8 mouse cellular contexts compared by ENCODE assay signal in genomic region chrX:169994866-169995711, GRCm38 (mm10). TPM values are rescaled to one million over a fixed set of nuclear protein-coding genes. Genes with fewer than 3 reads are reported as not detected.
DNase-seq lines count a peak whose midpoint lies in the region; ATAC-seq lines count a peak whose summit lies in the region.
"Not testable (repeated sequence)": the region's sequence is repeated elsewhere in the genome, so short reads cannot be mapped to it uniquely, and the experiment has no call there.

No protein-coding gene starts in this region.

- DNase-seq in ES-E14 (ENCODE audit: low read depth, low spot score) = peak; percentile 75
- peak; percentile 23 for DNase-seq in adrenal gland, postnatal 14 days
- DNase-seq in embryonic facial prominence, embryonic 14.5 days (ENCODE audit: low spot score) = peak; percentile 9
- peak; percentile 34 for DNase-seq in hindbrain, embryonic 11.5 days (ENCODE audit: low spot score)
- DNase-seq in limb, embryonic 11.5 days (ENCODE audit: low spot score) = peak; percentile 34
- peak; percentile 4 for DNase-seq in midbrain, embryonic 14.5 days
- DNase-seq in splenic B cell, adult 2 months (ENCODE audit: low read depth, low spot score) = peak; percentile 64
- peak; percentile 24 for DNase-seq in yolk sac, embryonic 10.5 days (ENCODE audit: low spot score)

- not testable (repeated sequence) for H3K27me3 ChIP-seq in embryonic facial prominence, embryonic 14.5 days (replicated peaks; ENCODE audit: control insufficient read depth, insufficient read depth, low read length); hindbrain, embryonic 11.5 days (ENCODE audit: control insufficient read depth, insufficient read depth, low read length); limb, embryonic 11.5 days (ENCODE audit: control insufficient read depth, insufficient read depth, low read length); midbrain, embryonic 14.5 days (ENCODE audit: control insufficient read depth, insufficient read depth, low read length); splenic B cell, adult 2 months (ENCODE audit: control insufficient read depth, insufficient read depth, low read length, poor library complexity, severe bottlenecking)

- H3K36me3 ChIP-seq in ES-E14 (ENCODE audit: control insufficient read depth, insufficient read depth, low read length, poor library complexity, severe bottlenecking) = peaks cover 23% of the 10 kb centered on the region
- H3K36me3 ChIP-seq in embryonic facial prominence, embryonic 14.5 days (ENCODE audit: control insufficient read depth, insufficient read depth, low read length) = peaks cover 18% of the 10 kb centered on the region
- H3K36me3 ChIP-seq in hindbrain, embryonic 11.5 days (ENCODE audit: control insufficient read depth, insufficient read depth, low read length); limb, embryonic 11.5 days (ENCODE audit: control insufficient read depth, insufficient read depth, low read length); midbrain, embryonic 14.5 days (ENCODE audit: control insufficient read depth, insufficient read depth, low read length); splenic B cell, adult 2 months (ENCODE audit: control insufficient read depth, insufficient read depth, low read length, poor library complexity, severe bottlenecking): not testable (repeated sequence)

- H3K4me1 ChIP-seq in ES-E14 (ENCODE audit: control insufficient read depth in 2 of 2, insufficient read depth in 2 of 2, low read length in 2 of 2, poor library complexity in 1 of 2) = peaks cover 0 to 18% of the 10 kb centered on the region in 2 experiments; a peak in 2 of 4 replicates
- H3K4me1 ChIP-seq in embryonic facial prominence, embryonic 14.5 days (ENCODE audit: control insufficient read depth, insufficient read depth, low read length); hindbrain, embryonic 11.5 days (replicated peaks; ENCODE audit: control insufficient read depth, insufficient read depth, low read length); limb, embryonic 11.5 days (ENCODE audit: control insufficient read depth, insufficient read depth, low read length); midbrain, embryonic 14.5 days (ENCODE audit: control insufficient read depth, insufficient read depth, low read length): not testable (repeated sequence)

- not testable (repeated sequence) for H3K9ac ChIP-seq in ES-E14 (ENCODE audit: insufficient read depth, low read depth, low read length, poor library complexity, severe bottlenecking); embryonic facial prominence, embryonic 14.5 days (ENCODE audit: low read depth, low read length); hindbrain, embryonic 11.5 days (ENCODE audit: low read depth, low read length); limb, embryonic 11.5 days (ENCODE audit: low read length); midbrain, embryonic 14.5 days (replicated peaks; ENCODE audit: low read length)

- H3K4me3 ChIP-seq in ES-E14 (ENCODE audit: insufficient read depth in 1 of 2, low read depth in 1 of 2, low read length in 2 of 2, poor library complexity in 1 of 2, severe bottlenecking in 1 of 2); embryonic facial prominence, embryonic 14.5 days (ENCODE audit: low read depth, low read length); hindbrain, embryonic 11.5 days (ENCODE audit: low read depth, low read length); limb, embryonic 11.5 days (ENCODE audit: low read depth, low read length); midbrain, embryonic 14.5 days (replicated peaks; ENCODE audit: low read depth, low read length): not testable (repeated sequence)

- not testable (repeated sequence) for ATAC-seq in embryonic facial prominence, embryonic 14.5 days (ENCODE audit: low read depth); hindbrain, embryonic 11.5 days (ENCODE audit: low FRiP score); limb, embryonic 11.5 days (ENCODE audit: insufficient number of reproducible peaks, low FRiP score, low TSS enrichment, low read depth); midbrain, embryonic 14.5 days (ENCODE audit: low FRiP score, low TSS enrichment)

- in situ Hi-C loops in ES-E14 (cut with MboI; ENCODE audit: low sequenced_read_pairs in 2 of 2, unreplicated experiment in 2 of 2) = not testable (repeated sequence)

- peak overlapping the region; percentile 1; the same call in 1 of the 2 replicates for H3K27ac ChIP-seq in ES-E14 (ENCODE audit: insufficient read depth, low read depth, low read length, poor library complexity, severe bottlenecking)
- not testable (repeated sequence) for H3K27ac ChIP-seq in embryonic facial prominence, embryonic 14.5 days (replicated peaks; ENCODE audit: low read depth, low read length); hindbrain, embryonic 11.5 days (ENCODE audit: low read depth, low read length); limb, embryonic 11.5 days (replicated peaks; ENCODE audit: low read depth, low read length); midbrain, embryonic 14.5 days (replicated peaks; ENCODE audit: low read depth, low read length)

- WGBS in embryonic facial prominence, embryonic 14.5 days = 55% methylated on average over 2 of the region's 2 CpGs
- 33% methylated on average over 2 of the region's 2 CpGs for WGBS in hindbrain, embryonic 11.5 days
- 36% methylated on average over 2 of the region's 2 CpGs for WGBS in limb, embryonic 11.5 days
- 48% methylated on average over 2 of the region's 2 CpGs for WGBS in midbrain, embryonic 14.5 days

- not testable (repeated sequence) for H3K4me2 ChIP-seq in embryonic facial prominence, embryonic 14.5 days (ENCODE audit: low read depth, low read length); hindbrain, embryonic 11.5 days (replicated peaks; ENCODE audit: low read depth, low read length); limb, embryonic 11.5 days (ENCODE audit: low read depth, severe bottlenecking); midbrain, embryonic 14.5 days (ENCODE audit: low read length)

- peaks cover 14% of the 10 kb centered on the region; the same call in 1 of the 2 replicates for H3K9me3 ChIP-seq in ES-E14 (ENCODE audit: control insufficient read depth, insufficient read depth, low read depth, low read length)
- peaks cover 74% of the 10 kb centered on the region for H3K9me3 ChIP-seq in embryonic facial prominence, embryonic 14.5 days (ENCODE audit: control insufficient read depth, low read length)
- peaks cover 17% of the 10 kb centered on the region for H3K9me3 ChIP-seq in hindbrain, embryonic 11.5 days (ENCODE audit: control insufficient read depth, low read length)
- peaks cover 17% of the 10 kb centered on the region for H3K9me3 ChIP-seq in limb, embryonic 11.5 days (ENCODE audit: control insufficient read depth, low read length)
- peaks cover 60% of the 10 kb centered on the region for H3K9me3 ChIP-seq in midbrain, embryonic 14.5 days (ENCODE audit: control insufficient read depth, low read length)

RNA-seq across cellular contexts. Expression of gene Gm21887, which starts 14.4 kb away (rescaled TPM):
- total RNA-seq in ES-E14 (2012; rRNA removed) = 165 and 322 TPM in 2 replicates
- total RNA-seq in adrenal gland, postnatal 14 days (2021) = 129 and 342 TPM in 2 replicates
- polyA plus RNA-seq in embryonic facial prominence, embryonic 14.5 days (2014; fragmentation: Nextera tagmentation; extraction: Ambion mirVana) = 128 and 129 TPM in 2 replicates
- polyA plus RNA-seq in hindbrain, embryonic 11.5 days (2014; fragmentation: Nextera tagmentation; extraction: Ambion mirVana) = 174 and 175 TPM in 2 replicates
- polyA plus RNA-seq in limb, embryonic 11.5 days (2014; fragmentation: Nextera tagmentation; extraction: Ambion mirVana) = 244 and 297 TPM in 2 replicates
- polyA plus RNA-seq in midbrain, embryonic 14.5 days (2014; fragmentation: Nextera tagmentation; extraction: Ambion mirVana) = 126 and 339 TPM in 2 replicates

Comparison
In these comparisons a context has a peak if more than half of its experiments do, and no peak if none do; other contexts are left out.
1. DNase-seq: peak in every context shown above with its lines; median percentile 75 in ES-E14; 64 in splenic B cell, adult 2 months; 34 in hindbrain, embryonic 11.5 days; 34 in limb, embryonic 11.5 days; 24 in yolk sac, embryonic 10.5 days; 23 in adrenal gland, postnatal 14 days; 9 in embryonic facial prominence, embryonic 14.5 days; 4 in midbrain, embryonic 14.5 days.